18 mouse cellular contexts compared by ENCODE assay signal in the genomic region with DNA sequence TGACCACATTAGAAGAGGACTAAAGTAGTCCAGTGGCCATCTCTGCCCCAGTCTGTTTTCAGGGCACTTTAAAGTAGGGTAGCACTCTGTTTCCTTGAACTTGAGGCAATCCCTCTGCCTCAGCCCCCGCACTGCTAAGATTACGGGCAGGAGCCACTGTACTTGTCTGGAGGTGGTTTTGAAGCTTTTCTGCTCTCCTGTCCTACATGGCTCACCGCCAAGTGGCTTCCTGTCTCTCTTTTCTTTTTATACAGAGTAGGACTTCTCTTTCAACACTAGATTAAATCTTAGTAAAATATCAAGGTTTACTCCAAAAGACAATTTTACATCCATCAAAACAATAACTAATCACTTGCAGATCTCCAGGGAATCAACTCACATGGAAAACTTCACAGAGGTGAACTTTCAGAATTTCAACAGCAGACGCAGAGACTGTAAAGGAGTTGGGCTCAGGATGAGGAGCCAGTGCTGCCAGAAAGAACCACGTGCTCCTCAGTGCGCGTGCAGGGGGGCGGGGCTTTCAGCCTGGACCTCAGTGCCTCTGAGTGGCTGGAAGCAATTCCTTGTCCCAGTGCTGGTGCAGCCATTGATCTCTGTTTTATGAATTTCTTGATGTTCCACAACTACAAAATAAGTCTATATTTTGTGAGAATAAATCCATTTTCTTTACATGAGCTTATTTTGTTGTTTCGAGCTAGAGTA. TPM values are rescaled to one million over a fixed set of nuclear protein-coding genes. Genes with fewer than 3 reads are reported as not detected.
DNase-seq lines count a peak whose midpoint lies in the region; ATAC-seq and TF ChIP-seq lines count a peak whose summit lies in the region.
"Had no signal": no experiment of that assay in that cellular context is flagged by ENCODE, and none has a peak within 500 bp of the region (broad histone marks: within the 10 kb centered on the region; RNA-seq: fewer than 3 reads in every experiment).

No protein-coding gene starts in this region.

- no peak overlapping the region for H3K9ac ChIP-seq in ES-E14 (ENCODE audit: insufficient read depth, low read depth, low read length, poor library complexity, severe bottlenecking)
- no peak overlapping the region for H3K9ac ChIP-seq in forebrain, embryonic 15.5 days (replicated peaks)
- H3K9ac ChIP-seq: forebrain, embryonic 13.5 days; hindbrain, embryonic 14.5 days; liver, embryonic 15.5 days had no signal

- 67% methylated on average over 9 of the region's 9 CpGs for WGBS in forebrain, embryonic 15.5 days

- in situ Hi-C loops in ES-E14 (cut with MboI; ENCODE audit: low sequenced_read_pairs in 2 of 2, unreplicated experiment in 2 of 2): no loop called here

- H3K4me3 ChIP-seq in ES-E14 (ENCODE audit: insufficient read depth in 1 of 2, low read depth in 1 of 2, low read length in 2 of 2, poor library complexity in 1 of 2, severe bottlenecking in 1 of 2): no peak overlapping the region
- no peak overlapping the region for H3K4me3 ChIP-seq in forebrain, embryonic 15.5 days
- H3K4me3 ChIP-seq: forebrain, embryonic 13.5 days; limb, embryonic 10.5 days; liver, embryonic 15.5 days; megakaryocyte, embryonic 14.5 days had no signal

- no peaks in the 10 kb centered on the region for H3K9me3 ChIP-seq in ES-E14 (ENCODE audit: control insufficient read depth, insufficient read depth, low read depth, low read length)
- H3K9me3 ChIP-seq in forebrain, embryonic 15.5 days: no peaks in the 10 kb centered on the region
- H3K9me3 ChIP-seq: forebrain, embryonic 13.5 days; limb, embryonic 10.5 days; liver, embryonic 15.5 days had no signal

- no peaks in the 10 kb centered on the region for H3K36me3 ChIP-seq in ES-E14 (ENCODE audit: control insufficient read depth, insufficient read depth, low read length, poor library complexity, severe bottlenecking)
- H3K36me3 ChIP-seq in forebrain, embryonic 15.5 days: no peaks in the 10 kb centered on the region
- H3K36me3 ChIP-seq: limb, embryonic 10.5 days; liver, embryonic 15.5 days had no signal

- H3K4me2 ChIP-seq in forebrain, embryonic 15.5 days (replicated peaks): no peak overlapping the region
- H3K4me2 ChIP-seq: forebrain, embryonic 13.5 days; hindbrain, embryonic 14.5 days; liver, embryonic 15.5 days had no signal

- no peak for DNase-seq in frontal cortex, postnatal 25 days (ENCODE audit: low spot score in 2 of 2)
- peak; percentile 25 for DNase-seq in lung, postnatal 36 days
- DNase-seq in lung, postnatal 14 days: no peak
- peak; percentile 13 for DNase-seq in ES-E14 (ENCODE audit: low read depth, low spot score)
- DNase-seq in naive thymus-derived CD4-positive, alpha-beta T cell, adult 2 months (ENCODE audit: low read depth): peak; percentile 27
- DNase-seq in embryo, embryonic 10.5 days (ENCODE audit: low spot score): no peak
- DNase-seq: cerebellum, adult 9-10 months; kidney, adult 9 months had no signal

- no peaks in the 10 kb centered on the region for H3K27me3 ChIP-seq in forebrain, embryonic 15.5 days
- H3K27me3 ChIP-seq: forebrain, embryonic 13.5 days; liver, embryonic 15.5 days had no signal

- ATAC-seq in frontal cortex, adult (ENCODE audit: low TSS enrichment): peak; percentile 44; the same call in 1 of the 2 replicates
- no peak for ATAC-seq in forebrain, embryonic 15.5 days (replicated peaks)
- ATAC-seq: forebrain, embryonic 13.5 days had no signal

- no peak overlapping the region for H3K27ac ChIP-seq in ES-E14 (ENCODE audit: insufficient read depth, low read depth, low read length, poor library complexity, severe bottlenecking)
- H3K27ac ChIP-seq in forebrain, embryonic 15.5 days (replicated peaks): no peak overlapping the region
- H3K27ac ChIP-seq: forebrain, embryonic 13.5 days; hindbrain, embryonic 14.5 days; limb, embryonic 10.5 days; liver, embryonic 15.5 days had no signal

- H3K4me1 ChIP-seq in ES-E14 (ENCODE audit: control insufficient read depth in 2 of 2, insufficient read depth in 2 of 2, low read length in 2 of 2, poor library complexity in 1 of 2): no peaks in the 10 kb centered on the region; a peak in 1 of 4 replicates
- H3K4me1 ChIP-seq in forebrain, embryonic 15.5 days: no peaks in the 10 kb centered on the region
- H3K4me1 ChIP-seq: forebrain, embryonic 13.5 days; limb, embryonic 10.5 days; liver, embryonic 15.5 days had no signal

TF ChIP-seq in ES-E14, 5 proteins besides CTCF, POLR2A, EP300 and RAD21:
- no peak for TF ChIP-seq HCFC1 (IDR thresholded peaks at IDR 0.05; ENCODE audit: borderline replicate concordance, insufficient read depth, low read length)
- no peak for TF ChIP-seq CHD2 (IDR thresholded peaks at IDR 0.05; ENCODE audit: low read depth, low read length)
- TF ChIP-seq MAFK (IDR thresholded peaks at IDR 0.05; ENCODE audit: insufficient read depth, low read depth, low read length): no peak
- no peak for TF ChIP-seq ZC3H11A (IDR thresholded peaks at IDR 0.05; ENCODE audit: borderline replicate concordance, low read depth, low read length)

RNA-seq across cellular contexts. Expression of a gene that starts 29.6 kb away (rescaled TPM):
- total RNA-seq in ES-E14 (2012; rRNA removed): 0.53 TPM in 1 of 2 replicates, not detected in the other
- 0.14 TPM in 1 of 2 replicates, not detected in the other for polyA plus RNA-seq in forebrain, embryonic 15.5 days (2015; fragmentation: Nextera tagmentation; extraction: Ambion mirVana)
- total RNA-seq: layer of hippocampus, postnatal 10 days had no signal
- polyA plus RNA-seq: embryonic facial prominence, embryonic 11.5 days; forebrain, embryonic 13.5 days; hindbrain, embryonic 14.5 days; limb, embryonic 10.5 days; stomach, embryonic 14.5 days had no signal

RNA-seq across cellular contexts. Expression of a gene that starts 34.3 kb away (rescaled TPM):
- 15.3 and 17.6 TPM in 2 replicates for total RNA-seq in ES-E14 (2012; rRNA removed)
- 64.8 and 73.0 TPM in 2 replicates for polyA plus RNA-seq in forebrain, embryonic 15.5 days (2015; fragmentation: Nextera tagmentation; extraction: Ambion mirVana)

RNA-seq across cellular contexts. Expression of a gene that starts 57.7 kb away (rescaled TPM):
- 16.2 and 22.1 TPM in 2 replicates for total RNA-seq in ES-E14 (2012; rRNA removed)
- polyA plus RNA-seq in forebrain, embryonic 15.5 days (2015; fragmentation: Nextera tagmentation; extraction: Ambion mirVana): 5.7 and 5.8 TPM in 2 replicates

Comparison
In these comparisons a context has a peak if more than half of its experiments do, and no peak if none do; other contexts are left out.
1. DNase-seq: peak in lung, postnatal 36 days (single experiment), ES-E14 (single experiment) and naive thymus-derived CD4-positive, alpha-beta T cell, adult 2 months (single experiment); none in frontal cortex, postnatal 25 days (0 of 2), lung, postnatal 14 days (single experiment) and embryo, embryonic 10.5 days (single experiment).